Mouse (Mus musculus): ENCODE measurements at regions not wholly inside any gene's neighbourhood (a gene's known extent, or its start where the extent isn't known, plus 50 kb on each side); places are given as distances from the start of the nearest gene placed in this dataset.

GRCm38 (mm10) chr7:70643694-70644301 is 277.3 kb upstream of the Nr2f2 start:
- DNase-seq (ENCODE audit: low spot score in 2 of 2): no peak

GRCm38 (mm10) chr7:70643055-70643454 is 276.5 kb upstream of the Nr2f2 start:
- DNase-seq (ENCODE audit: low spot score in 2 of 2): no peak

- DNase-seq (ENCODE audit: low spot score in 2 of 2): no peak
Observed at GRCm38 (mm10) chr7:70641217-70641616, 274.7 kb upstream of the Nr2f2 start.

- DNase-seq (ENCODE audit: low spot score in 2 of 2): no peak
Observed at GRCm38 (mm10) chr7:70640574-70640973, 274.0 kb upstream of the Nr2f2 start.

GRCm38 (mm10) chr7:70638161-70638560 is 271.6 kb upstream of the Nr2f2 start:
- no peak for DNase-seq (ENCODE audit: low spot score in 2 of 2)

GRCm38 (mm10) chr7:70634016-70634415 is 267.5 kb upstream of the Nr2f2 start:
- no peak for DNase-seq (ENCODE audit: low spot score in 2 of 2)

- no peak for DNase-seq (ENCODE audit: low spot score in 2 of 2)
Observed at GRCm38 (mm10) chr7:70633577-70633976, 267.0 kb upstream of the Nr2f2 start.

- DNase-seq (ENCODE audit: low spot score in 2 of 2): no peak
Observed at GRCm38 (mm10) chr7:70625643-70626231, 259.2 kb upstream of the Nr2f2 start.

- no peak for DNase-seq (ENCODE audit: low spot score in 2 of 2)
Observed at GRCm38 (mm10) chr7:70624727-70625642, 258.4 kb upstream of the Nr2f2 start.

- DNase-seq (ENCODE audit: low spot score in 2 of 2): no peak
Observed at GRCm38 (mm10) chr7:70624031-70624726, 257.6 kb upstream of the Nr2f2 start.

GRCm38 (mm10) chr7:70619400-70619799 is 252.9 kb upstream of the Nr2f2 start:
- DNase-seq (ENCODE audit: low spot score in 2 of 2): no peak

GRCm38 (mm10) chr7:70618270-70618669 is 251.7 kb upstream of the Nr2f2 start:
- no peak for DNase-seq (ENCODE audit: low spot score in 2 of 2)

- no peak for DNase-seq (ENCODE audit: low spot score in 2 of 2)
Observed at GRCm38 (mm10) chr7:70606511-70606910, 240.0 kb upstream of the Nr2f2 start.

- no peak for DNase-seq (ENCODE audit: low spot score in 2 of 2)
Observed at GRCm38 (mm10) chr7:70604471-70605174, 238.1 kb upstream of the Nr2f2 start.

GRCm38 (mm10) chr7:70593027-70593426 is 226.5 kb upstream of the Nr2f2 start:
- no peak for DNase-seq (ENCODE audit: low spot score in 2 of 2)

GRCm38 (mm10) chr7:70591361-70592256 is 225.1 kb upstream of the Nr2f2 start:
- DNase-seq (ENCODE audit: low spot score in 2 of 2): no peak

GRCm38 (mm10) chr7:70589713-70590112 is 223.2 kb upstream of the Nr2f2 start:
- no peak for DNase-seq (ENCODE audit: low spot score in 2 of 2)

- no peak for DNase-seq (ENCODE audit: low spot score in 2 of 2)
Observed at GRCm38 (mm10) chr7:70588061-70588460, 221.5 kb upstream of the Nr2f2 start.

GRCm38 (mm10) chr7:70584480-70584879 is 217.9 kb upstream of the Nr2f2 start:
- DNase-seq (ENCODE audit: low spot score in 2 of 2): no peak

- DNase-seq (ENCODE audit: low spot score in 2 of 2): no peak
Observed at GRCm38 (mm10) chr7:70576112-70576910, 209.8 kb upstream of the Nr2f2 start.

Measured in spleen, postnatal 36 days (tissue).